Mouse (Mus musculus) cerebellum, adult 2 months (tissue): ENCODE data around the gene Olfr1564. TPM values are rescaled to one million over a fixed set of nuclear protein-coding genes. Genes with fewer than 3 reads are reported as not detected.
"Not testable (repeated sequence)": the region's sequence is repeated elsewhere in the genome, so short reads cannot be mapped to it uniquely, and the experiment has no call there.

ENCODE experiments used
- DNase-seq, 2 experiments: peaks; one replicate each; pipeline ENCODE4 v3.0.0; 2021
- H3K27ac ChIP-seq: fragments of 200-500 bp; 2 replicates; pipeline ENCODE4 v1.5.1; 2012; ENCODE audit warnings: low read length, control low read depth, inconsistent platforms; ENCODE audit not compliant: insufficient read depth
- H3K27me3 ChIP-seq: fragments of 200-500 bp; 2 replicates; pipeline ENCODE4 v1.6.1; 2012; ENCODE audit warnings: inconsistent platforms, mild to moderate bottlenecking, low read length, moderate library complexity; ENCODE audit not compliant: control insufficient read depth, insufficient read depth
- H3K4me1 ChIP-seq: fragments of 200-500 bp; 2 replicates; pipeline ENCODE4 v1.6.1; 2011; ENCODE audit warnings: low read length; ENCODE audit not compliant: control insufficient read depth, insufficient read depth
- H3K4me3 ChIP-seq: fragments of 200-500 bp; replicated peaks from 2 replicates; pipeline ENCODE3; 2011; ENCODE audit warnings: mild to moderate bottlenecking, low read depth, low read length, control low read depth; ENCODE audit not compliant: insufficient read depth
- CTCF ChIP-seq: fragments of 200-500 bp; IDR thresholded peaks from 2 replicates; pipeline ENCODE4 v1.5.1; 2011; ENCODE audit warnings: low read depth, mild to moderate bottlenecking, control low read depth, low read length, moderate library complexity, borderline replicate concordance; ENCODE audit not compliant: insufficient read depth
- POLR2A ChIP-seq: fragments of 200-500 bp; IDR thresholded peaks from 2 replicates; pipeline ENCODE4 v1.6.1; 2011; ENCODE audit warnings: low read length, control low read depth, borderline replicate concordance; ENCODE audit not compliant: insufficient read depth
- WGBS: fragments of 180-500 bp; shearing (Covaris S2); methylation state at CpG from one replicate; pipeline ENCODE4 v1.1.7; 2018; 5-methylcytosine and 5-hydroxymethylcytosine counted together
- polyA plus RNA-seq: library from polyadenylated mRNA; depleted of rRNA; stranded (reverse); fragments of >200 nt; gene quantifications from 2 replicates; pipeline ENCODE4 v1.2.3, GENCODE M21; 2012; rRNA removed

The Olfr1564 gene
- polyA plus RNA-seq = 3.1 and 3.3 TPM in 2 replicates

- Histone ChIP-seq H3K27ac (no peak within 1 kb of the TSS), H3K27me3 (no peaks in the 10 kb centered on the region), H3K4me1 (no peaks in the 10 kb centered on the region), H3K4me3 (no peak within 1 kb of the TSS)
- no peak for DNase-seq
- 75% methylated on average over 2 of the region's 2 CpGs for WGBS
- TF ChIP-seq POLR2A (no peak), CTCF (no peak)
Observed at GRCm38 (mm10) chr17:33221590-33221989, at the start of gene Olfr1564. Olfr1564 (minus strand) TSS chr17:33221690.

GRCm38 (mm10) chr17:33268907-33269306 is 47.4 kb upstream of the Olfr1564 start:
- Histone ChIP-seq H3K27me3 (no peaks in the 10 kb centered on the region), H3K4me1 (no peaks in the 10 kb centered on the region), H3K4me3 (no peak overlapping the region), H3K27ac (no peak overlapping the region)
- WGBS = 84% methylated on average over 9 of the region's 9 CpGs
- DNase-seq = no peak
- TF ChIP-seq POLR2A = no peak
- TF ChIP-seq CTCF = no peak

- no peaks in the 10 kb centered on the region for H3K27me3 ChIP-seq
- 77% methylated on average over 1 of the region's 1 CpGs for WGBS
- no peaks in the 10 kb centered on the region for H3K4me1 ChIP-seq
- DNase-seq = no peak
- no peak within 1 kb of the TSS for H3K27ac ChIP-seq
- no peak within 1 kb of the TSS for H3K4me3 ChIP-seq
- no peak for TF ChIP-seq CTCF
- no peak for TF ChIP-seq POLR2A
Observed at GRCm38 (mm10) chr17:33264376-33264775, 42.9 kb upstream of the Olfr1564 start, which contains the start of gene Olfr63. Olfr63 (plus strand) TSS chr17:33264676.

- not testable (repeated sequence) for DNase-seq, H3K4me1 ChIP-seq, H3K27ac ChIP-seq, H3K27me3 ChIP-seq, H3K4me3 ChIP-seq
- WGBS = no CpG with 5 or more reads among the region's 2 CpGs
Observed at GRCm38 (mm10) chr17:33255319-33255657, 33.8 kb upstream of the Olfr1564 start.

GRCm38 (mm10) chr17:33254530-33255318 is 33.2 kb upstream of the Olfr1564 start, which contains the start of gene Zfp955a:
Zfp955a (minus strand) TSS chr17:33255145.
- not testable (repeated sequence) for DNase-seq, H3K27me3 ChIP-seq
- 28% methylated on average over 1 of the region's 34 CpGs for WGBS

GRCm38 (mm10) chr17:33236646-33237045 is 15.2 kb upstream of the Olfr1564 start:
- not testable (repeated sequence) for H3K4me3 ChIP-seq, H3K27me3 ChIP-seq, DNase-seq, H3K27ac ChIP-seq, H3K4me1 ChIP-seq
- WGBS = 89% methylated on average over 1 of the region's 1 CpGs

More at GRCm38 (mm10) chr17:33254530-33255318, 33.2 kb upstream of the Olfr1564 start, which contains the start of gene Zfp955a:
- not testable (repeated sequence) for H3K4me1 ChIP-seq, H3K27ac ChIP-seq, H3K4me3 ChIP-seq

- H3K27me3 ChIP-seq, H3K4me3 ChIP-seq, DNase-seq, H3K4me1 ChIP-seq, H3K27ac ChIP-seq: not testable (repeated sequence)
- no CpG with 5 or more reads among the region's 2 CpGs for WGBS
Observed at GRCm38 (mm10) chr17:33191002-33191401, 30.5 kb downstream of the Olfr1564 start, which contains the start of gene Olfr239. Olfr239 (plus strand) TSS chr17:33191302.

GRCm38 (mm10) chr17:33168147-33168546 is 53.3 kb downstream of the Olfr1564 start, which contains the start of gene Olfr55:
Olfr55 (plus strand) TSS chr17:33168447.
- not testable (repeated sequence) for H3K4me1 ChIP-seq, H3K27me3 ChIP-seq, H3K4me3 ChIP-seq, H3K27ac ChIP-seq, DNase-seq
- 85% methylated on average over 1 of the region's 1 CpGs for WGBS

Other genes with a start within 250 kb of the Olfr1564 start
- 12.3 and 13.3 TPM in 2 replicates for gene Zfp952, start 228.6 kb downstream of the Olfr1564 start, polyA plus RNA-seq
- 10.7 and 12.2 TPM in 2 replicates for gene Zfp763, start 188.3 kb downstream of the Olfr1564 start, polyA plus RNA-seq
- not detected in 2 replicates for gene 4921501E09Rik, start 153.6 kb downstream of the Olfr1564 start, polyA plus RNA-seq
- gene Zfp563, start 132.4 kb downstream of the Olfr1564 start, polyA plus RNA-seq = 10.2 and 11.6 TPM in 2 replicates
- 4.5 and 5.1 TPM in 2 replicates for gene Morc2b, start 82.0 kb downstream of the Olfr1564 start, polyA plus RNA-seq
- 0.03 and 0.05 TPM in 2 replicates for gene Olfr55, start 53.2 kb downstream of the Olfr1564 start, polyA plus RNA-seq
- gene Olfr239, start 30.4 kb downstream of the Olfr1564 start, polyA plus RNA-seq = not detected in 2 replicates
- gene Zfp955a, start 33.5 kb upstream of the Olfr1564 start, polyA plus RNA-seq = 5.3 and 6.7 TPM in 2 replicates
- gene Olfr63, start 43.0 kb upstream of the Olfr1564 start, polyA plus RNA-seq = not detected in 2 replicates
- 16.0 and 16.8 TPM in 2 replicates for gene Zfp955b, start 67.9 kb upstream of the Olfr1564 start, polyA plus RNA-seq
- 8.2 and 10.6 TPM in 2 replicates for gene Zfp81, start 137.2 kb upstream of the Olfr1564 start, polyA plus RNA-seq
- gene Zfp101, start 173.0 kb upstream of the Olfr1564 start, polyA plus RNA-seq = 12.7 and 13.1 TPM in 2 replicates
- 0.46 and 0.61 TPM in 2 replicates for gene Actl9, start 211.2 kb upstream of the Olfr1564 start, polyA plus RNA-seq